ENCODE assay signal across 8 mouse cellular contexts in genomic region chr13:55715167-55715512, GRCm38 (mm10). TPM values are rescaled to one million over a fixed set of nuclear protein-coding genes. Genes with fewer than 3 reads are reported as not detected.
A peak's percentile ranks its signal among the peaks of the same experiment; 100 is the strongest.
DNase-seq lines count a peak whose midpoint lies in the region; ATAC-seq and TF ChIP-seq lines count a peak whose summit lies in the region.

No protein-coding gene starts in this region.

- no peak for DNase-seq in heart, adult 8-10 months (ENCODE audit: low spot score)
- DNase-seq in CH12.LX (ENCODE audit: extremely low read depth) = peak; percentile 29
- no peak for DNase-seq in right cerebral cortex, postnatal 14 days
- DNase-seq in gastrocnemius, adult 18-20 months (ENCODE audit: low spot score) = no peak

- H3K27me3 ChIP-seq in heart, embryonic 12.5 days (replicated peaks) = no peaks in the 10 kb centered on the region
- no peaks in the 10 kb centered on the region for H3K27me3 ChIP-seq in CH12.LX (replicated peaks)
- H3K27me3 ChIP-seq in forebrain, embryonic 15.5 days = no peaks in the 10 kb centered on the region

- H3K9me3 ChIP-seq in heart, embryonic 12.5 days (replicated peaks) = no peaks in the 10 kb centered on the region; the same call in 1 of the 2 replicates
- H3K9me3 ChIP-seq in CH12.LX (replicated peaks; ENCODE audit: low read length) = no peaks in the 10 kb centered on the region
- no peaks in the 10 kb centered on the region for H3K9me3 ChIP-seq in forebrain, embryonic 15.5 days

- TF ChIP-seq CTCF in CH12.LX (conservative IDR thresholded peaks at IDR 0.05 in 1 of 2, IDR thresholded peaks at IDR 0.05 in 1 of 2; ENCODE audit: low read depth in 2 of 2, low read length in 2 of 2) = no peak

- dilution Hi-C loops in CH12.LX (cut with MboI; ENCODE audit: extremely low pct_ligation_motif_present, extremely low pct_unique_long_range_greater_than_20kb, low sequenced_read_pairs) = no loop called here

- no peak for TF ChIP-seq POLR2A in CH12.LX (IDR thresholded peaks at IDR 0.05; ENCODE audit: low read depth, low read length)

- peak overlapping the region; percentile 71 for H3K4me2 ChIP-seq in heart, embryonic 12.5 days
- H3K4me2 ChIP-seq in CH12.LX (ENCODE audit: insufficient read depth, low read depth, poor library complexity, severe bottlenecking) = peak overlapping the region; percentile 62
- H3K4me2 ChIP-seq in forebrain, embryonic 15.5 days (replicated peaks) = peak overlapping the region; percentile 60

- peaks cover 26% of the 10 kb centered on the region for H3K36me3 ChIP-seq in heart, embryonic 12.5 days
- H3K36me3 ChIP-seq in CH12.LX (replicated peaks in 1 of 2; ENCODE audit: control insufficient read depth in 1 of 2, insufficient read depth in 1 of 2, low read length in 1 of 2) (peaks cover 8 to 30% of the 10 kb centered on the region in 2 experiments), macrophage (ENCODE audit: inconsistent target) (peaks cover 7% of the 10 kb centered on the region; the same call in 1 of the 2 replicates)
- peaks cover 24% of the 10 kb centered on the region for H3K36me3 ChIP-seq in forebrain, embryonic 15.5 days

- peak overlapping the region; percentile 85 for H3K4me3 ChIP-seq in heart, embryonic 12.5 days
- H3K4me3 ChIP-seq in CH12.LX (replicated peaks in 1 of 3; ENCODE audit: low read depth in 2 of 3, low read length in 2 of 3, poor library complexity in 1 of 3) (peak overlapping the region; percentile 82 to 96 (median 86)), macrophage (ENCODE audit: inconsistent target) (peak overlapping the region; percentile 55)
- peak overlapping the region; percentile 78 for H3K4me3 ChIP-seq in forebrain, embryonic 15.5 days

- H3K4me1 ChIP-seq in heart, embryonic 12.5 days (replicated peaks) = peaks cover 6% of the 10 kb centered on the region
- peaks cover 0 to 21% of the 10 kb centered on the region in 2 experiments; a peak in 2 of 4 replicates for H3K4me1 ChIP-seq in CH12.LX (ENCODE audit: control insufficient read depth in 1 of 2, insufficient read depth in 2 of 2)
- peaks cover 24% of the 10 kb centered on the region for H3K4me1 ChIP-seq in forebrain, embryonic 15.5 days

- ATAC-seq in heart, embryonic 12.5 days (ENCODE audit: insufficient number of reproducible peaks, low FRiP score) = no peak
- ATAC-seq in forebrain, embryonic 15.5 days (replicated peaks) = peak; percentile 11; the same call in 1 of the 2 replicates
- no peak for ATAC-seq in cerebellum, adult (ENCODE audit: insufficient number of reproducible peaks, low FRiP score, low TSS enrichment)

- 5% methylated on average over 5 of the region's 5 CpGs for WGBS in heart, embryonic 12.5 days
- 5% methylated on average over 5 of the region's 5 CpGs for WGBS in forebrain, embryonic 15.5 days
- 5% methylated on average over 5 of the region's 5 CpGs for WGBS in macrophage (ENCODE audit: missing documents)

- peak overlapping the region; percentile 83 for H3K27ac ChIP-seq in heart, embryonic 12.5 days (ENCODE audit: poor library complexity, severe bottlenecking)
- H3K27ac ChIP-seq in CH12.LX (ENCODE audit: insufficient read depth, low read depth) (no peak overlapping the region), macrophage (peak overlapping the region; percentile 44)
- H3K27ac ChIP-seq in forebrain, embryonic 15.5 days (replicated peaks) = peak overlapping the region; percentile 93

- H3K79me2 ChIP-seq in CH12.LX (replicated peaks; ENCODE audit: control insufficient read depth, extremely low read depth, insufficient read depth, poor library complexity, severe bottlenecking) (no peaks in the 10 kb centered on the region; the same call in 1 of the 2 replicates), macrophage (ENCODE audit: inconsistent target) (peaks cover 24% of the 10 kb centered on the region; the same call in 1 of the 2 replicates)

- in situ Hi-C loops in CH12.LX (cut with MboI; ENCODE audit: low pct_ligation_motif_present, low pct_unique_long_range_greater_than_20kb, low sequenced_read_pairs) = no loop called here

- H3K9ac ChIP-seq in heart, embryonic 12.5 days = peak overlapping the region; percentile 93
- peak overlapping the region; percentile 70 for H3K9ac ChIP-seq in CH12.LX (ENCODE audit: insufficient read depth, low read depth)
- H3K9ac ChIP-seq in forebrain, embryonic 15.5 days (replicated peaks) = peak overlapping the region; percentile 91

- no peak for TF ChIP-seq RAD21 in CH12.LX (IDR thresholded peaks at IDR 0.05; ENCODE audit: low read depth, low read length)

- 0 out of 2 replicates have a peak, but pooled peaks have one; percentile 26 for TF ChIP-seq EP300 in CH12.LX (IDR thresholded peaks at IDR 0.05; ENCODE audit: low read length)

TF ChIP-seq in CH12.LX, 34 proteins besides CTCF, POLR2A, EP300 and RAD21:
- TF ChIP-seq GABPA (IDR thresholded peaks at IDR 0.05; ENCODE audit: insufficient replicate concordance, low read depth, low read length) = no peak
- TF ChIP-seq SIN3A (IDR thresholded peaks at IDR 0.05; ENCODE audit: low read length) = peak; percentile 68
- TF ChIP-seq RCOR1 (conservative IDR thresholded peaks at IDR 0.05; ENCODE audit: low read depth, low read length) = peak; percentile 48; the same call in 1 of the 2 replicates
- 0 out of 2 replicates have a peak, but pooled peaks have one; percentile 28 for TF ChIP-seq HCFC1 (IDR thresholded peaks at IDR 0.05; ENCODE audit: low read depth, low read length)
- 0 out of 2 replicates have a peak, but pooled peaks have one; percentile 15 for TF ChIP-seq CHD1 (IDR thresholded peaks at IDR 0.05; ENCODE audit: low read depth, low read length)

RNA-seq across cellular contexts. Expression of gene Txndc15, which starts 0.7 kb away (rescaled TPM):
- 63.7 and 67.4 TPM in 2 replicates for polyA plus RNA-seq in heart, embryonic 12.5 days (2016; fragmentation: Nextera tagmentation; extraction: Ambion mirVana)
- 10 to 100 TPM; 43.3 to 50.2 (median 45.4) TPM for total RNA-seq in heart, adult 8-10 months (2022)
- 34.6 and 39.7 TPM in 2 replicates for total RNA-seq in CH12.LX (2012; rRNA removed)
- 48.7 and 51.2 TPM in 2 replicates for total RNA-seq in CH12.LX (2014; rRNA removed)
- polyA plus RNA-seq in CH12.LX (2012; ENCODE audit: insufficient read length, low read depth) = 37.4 and 45.2 TPM in 2 replicates
- polyA plus RNA-seq in forebrain, embryonic 15.5 days (2015; fragmentation: Nextera tagmentation; extraction: Ambion mirVana) = 119 and 121 TPM in 2 replicates
- total RNA-seq in macrophage (2018; cell fraction: chromatin; rRNA removed) = 10 to 100 TPM in 18 of 26 experiments, 1 to 10 TPM in 8; 3.0 to 30.6 (median 14.8) TPM
- 10 to 100 TPM; 33.4 to 55.5 (median 44.8) TPM for total RNA-seq in macrophage (2018; cell fraction: cytosol; rRNA removed)
- total RNA-seq in macrophage (2018; cell fraction: nucleus; rRNA removed) = 10 to 100 TPM; 14.7 to 53.8 (median 36.7) TPM
- polyA plus RNA-seq in macrophage (2018) = 37.2 to 54.5 TPM (median 47.4 TPM) in 3 replicates
- 10 to 100 TPM; 31.6 to 32.9 TPM for total RNA-seq in gastrocnemius, adult 18-20 months (2021)

RNA-seq across cellular contexts. Expression of gene Pcbd2, which starts 12.0 kb away (rescaled TPM):
- polyA plus RNA-seq in heart, embryonic 12.5 days (2016; fragmentation: Nextera tagmentation; extraction: Ambion mirVana) = 60.3 and 60.8 TPM in 2 replicates
- total RNA-seq in heart, adult 8-10 months (2022) = 10 to 100 TPM; 48.8 to 59.2 (median 53.4) TPM
- 28.6 and 32.1 TPM in 2 replicates for total RNA-seq in CH12.LX (2012; rRNA removed)
- 19.0 and 20.6 TPM in 2 replicates for total RNA-seq in CH12.LX (2014; rRNA removed)
- polyA plus RNA-seq in CH12.LX (2012; ENCODE audit: insufficient read length, low read depth) = 44.9 and 45.0 TPM in 2 replicates
- 18.4 and 21.0 TPM in 2 replicates for polyA plus RNA-seq in forebrain, embryonic 15.5 days (2015; fragmentation: Nextera tagmentation; extraction: Ambion mirVana)
- 1 to 10 TPM in 17 of 26 experiments, not detected in 9; 1.3 to 5.8 (median 3.6) TPM for total RNA-seq in macrophage (2018; cell fraction: chromatin; rRNA removed)
- total RNA-seq in macrophage (2018; cell fraction: cytosol; rRNA removed) = 10 to 100 TPM; 26.7 to 44.5 (median 34.0) TPM
- 10 to 100 TPM in 4 of 26 experiments, 1 to 10 TPM in 22; 2.3 to 13.6 (median 7.1) TPM for total RNA-seq in macrophage (2018; cell fraction: nucleus; rRNA removed)
- polyA plus RNA-seq in macrophage (2018) = 22.0 to 41.0 TPM (median 36.0 TPM) in 3 replicates
- total RNA-seq in gastrocnemius, adult 18-20 months (2021) = 10 to 100 TPM; 20.7 to 21.5 TPM

RNA-seq across cellular contexts. Expression of gene B230219D22Rik, which starts 22.2 kb away (rescaled TPM):
- polyA plus RNA-seq in heart, embryonic 12.5 days (2016; fragmentation: Nextera tagmentation; extraction: Ambion mirVana) = 76.3 and 77.1 TPM in 2 replicates
- 10 to 100 TPM; 37.8 to 39.8 (median 39.2) TPM for total RNA-seq in heart, adult 8-10 months (2022)
- total RNA-seq in CH12.LX (2012; rRNA removed) = 22.1 and 23.2 TPM in 2 replicates
- 35.0 and 36.1 TPM in 2 replicates for total RNA-seq in CH12.LX (2014; rRNA removed)
- polyA plus RNA-seq in CH12.LX (2012; ENCODE audit: insufficient read length, low read depth) = 25.0 and 25.7 TPM in 2 replicates
- polyA plus RNA-seq in forebrain, embryonic 15.5 days (2015; fragmentation: Nextera tagmentation; extraction: Ambion mirVana) = 70.6 and 70.8 TPM in 2 replicates
- total RNA-seq in macrophage (2018; cell fraction: chromatin; rRNA removed) = 10 to 100 TPM; 14.4 to 54.7 (median 31.6) TPM
- 10 to 100 TPM; 29.3 to 42.8 (median 34.6) TPM for total RNA-seq in macrophage (2018; cell fraction: cytosol; rRNA removed)
- 10 to 100 TPM; 23.2 to 92.4 (median 53.6) TPM for total RNA-seq in macrophage (2018; cell fraction: nucleus; rRNA removed)
- polyA plus RNA-seq in macrophage (2018) = 24.7 to 37.0 TPM (median 34.5 TPM) in 3 replicates
- 10 to 100 TPM; 28.7 to 32.0 TPM for total RNA-seq in gastrocnemius, adult 18-20 months (2021)
